Mouse (Mus musculus): ENCODE measurements around the gene Lhfp. TPM values are rescaled to one million over a fixed set of nuclear protein-coding genes. Genes with fewer than 3 reads are reported as not detected.

The Lhfp gene
- polyA plus RNA-seq, 1 experiment from 2014 or later, result 4.5 TPM

DNA sequence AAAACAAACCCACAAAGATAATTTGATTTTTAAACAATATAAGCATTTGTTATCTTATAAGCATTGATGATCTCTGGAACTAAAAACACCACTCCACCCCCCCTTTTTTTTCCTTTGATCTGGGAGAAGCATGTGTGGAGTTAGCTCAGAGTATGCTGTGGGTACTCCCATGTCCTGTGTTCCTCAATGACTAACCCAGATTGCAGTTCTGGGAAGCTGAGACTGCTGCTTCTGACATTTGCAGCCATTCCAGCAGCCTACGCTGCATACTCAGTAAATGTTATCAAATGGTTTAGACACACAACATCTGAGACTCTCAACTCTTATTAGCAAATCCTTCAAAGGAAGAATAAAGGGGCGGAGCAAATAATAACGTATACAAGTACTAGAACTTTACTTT, 128.2 kb downstream of the Lhfp start:
- 76% methylated on average over 3 of the region's 3 CpGs for WGBS (ENCODE audit: insufficient replicate concordance)
- ATAC-seq (ENCODE audit: low read depth) (no peak), DNase-seq (no peak)
- no peaks in the 10 kb centered on the region for H3K4me1 ChIP-seq (replicated peaks)
- no peak overlapping the region for H3K4me3 ChIP-seq (replicated peaks)
- no peaks in the 10 kb centered on the region for H3K36me3 ChIP-seq
- no peaks in the 10 kb centered on the region for H3K9me3 ChIP-seq (replicated peaks)
- no peak overlapping the region for H3K4me2 ChIP-seq
- H3K27ac ChIP-seq, result no peak overlapping the region
- H3K9ac ChIP-seq, result no peak overlapping the region
- no peaks in the 10 kb centered on the region for H3K27me3 ChIP-seq

DNA sequence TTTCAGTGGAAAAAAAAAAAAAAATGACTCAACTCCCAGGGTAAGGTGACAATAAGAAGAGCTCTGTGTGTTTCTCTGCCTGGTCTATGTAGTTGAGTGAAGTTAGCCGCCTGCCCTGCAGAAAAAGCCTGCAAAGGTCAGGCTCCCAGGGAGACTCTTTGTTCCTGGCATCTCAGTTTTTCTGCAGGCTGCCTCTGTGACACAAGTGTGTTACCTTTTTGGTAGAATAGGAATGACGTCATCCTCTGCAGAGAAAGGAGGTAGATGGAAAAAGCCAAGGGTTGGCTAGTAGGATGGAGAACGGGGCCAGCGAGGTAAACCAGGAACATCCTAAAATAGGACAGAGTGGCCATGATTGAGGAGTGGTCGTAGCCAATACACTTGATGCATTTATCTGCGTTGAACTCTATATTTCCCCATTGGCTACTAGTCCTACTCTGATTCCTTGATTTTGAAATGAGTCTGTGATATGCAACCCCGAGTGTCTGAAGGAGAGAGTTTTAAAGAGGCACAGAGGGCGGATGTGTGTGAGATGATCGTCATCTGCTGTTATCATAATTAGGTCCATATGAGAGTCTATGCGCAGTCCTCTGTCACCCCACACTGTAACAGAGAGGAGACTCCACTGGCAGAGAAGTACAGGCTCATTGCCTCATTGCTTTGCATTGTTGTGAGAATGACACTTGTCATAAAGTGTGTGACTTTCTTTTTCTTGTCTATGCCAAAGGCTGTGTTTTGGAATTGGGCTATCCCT, 132.2 kb downstream of the Lhfp start:
- no peak for DNase-seq
- no peak overlapping the region for H3K4me2 ChIP-seq
- no peak overlapping the region for H3K27ac ChIP-seq
- 71% methylated on average over 10 of the region's 10 CpGs for WGBS (ENCODE audit: insufficient replicate concordance)
- H3K9ac ChIP-seq, result no peak overlapping the region
- H3K4me3 ChIP-seq (replicated peaks), result no peak overlapping the region
- no peaks in the 10 kb centered on the region for H3K36me3 ChIP-seq
- no peaks in the 10 kb centered on the region for H3K9me3 ChIP-seq (replicated peaks)
- no peaks in the 10 kb centered on the region for H3K27me3 ChIP-seq
- no peaks in the 10 kb centered on the region for H3K4me1 ChIP-seq (replicated peaks)
- ATAC-seq (ENCODE audit: low read depth), result no peak

DNA sequence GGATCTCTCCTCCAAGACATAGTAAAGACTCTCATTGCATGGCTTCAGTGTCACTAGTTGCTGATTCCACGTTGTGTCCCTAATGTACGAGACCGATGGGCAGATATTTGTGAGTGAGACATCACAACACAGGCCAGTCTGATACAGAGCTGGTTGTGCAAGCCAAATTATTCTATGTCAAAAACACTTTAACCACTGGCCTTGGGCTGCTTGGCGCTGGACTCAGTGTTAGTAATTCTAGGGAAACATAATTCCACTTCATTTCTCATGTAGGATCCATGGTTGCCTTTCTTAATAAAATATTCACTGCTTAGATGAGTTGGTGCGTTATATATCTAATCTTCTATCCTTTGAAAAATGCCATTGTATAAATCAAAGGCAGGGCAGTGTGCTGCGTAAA, 138.6 kb downstream of the Lhfp start:
- Histone ChIP-seq H3K4me1 (replicated peaks) (no peaks in the 10 kb centered on the region), H3K36me3 (no peaks in the 10 kb centered on the region), H3K9me3 (replicated peaks) (no peaks in the 10 kb centered on the region), H3K9ac (no peak overlapping the region), H3K4me3 (replicated peaks) (no peak overlapping the region), H3K27ac (no peak overlapping the region), H3K27me3 (no peaks in the 10 kb centered on the region), H3K4me2 (no peak overlapping the region)
- whole genome bisulfite sequencing (ENCODE audit: insufficient replicate concordance), result 70% methylated on average over 6 of the region's 6 CpGs
- no peak for DNase-seq
- no peak for ATAC-seq (ENCODE audit: low read depth)

DNA sequence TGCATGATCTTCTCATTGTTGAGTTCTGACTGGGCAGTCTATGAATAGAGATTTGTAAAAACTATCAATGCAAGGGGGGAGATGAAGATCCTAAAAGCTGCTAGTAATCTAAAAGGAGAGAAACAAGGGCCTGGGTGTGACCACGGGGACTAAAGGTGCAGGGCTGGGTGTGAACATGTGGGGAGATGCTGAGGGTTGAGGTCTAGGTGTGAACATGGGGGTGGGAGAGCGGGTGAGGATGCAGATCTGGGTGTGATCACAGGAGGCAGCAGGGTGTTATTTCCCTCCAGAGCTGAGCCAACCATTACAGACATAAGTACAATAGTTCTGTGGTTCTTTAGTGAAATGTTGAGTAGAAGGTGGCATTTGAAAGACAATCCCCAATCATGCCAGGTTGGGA, 144.1 kb downstream of the Lhfp start:
- no peak overlapping the region for H3K4me3 ChIP-seq (replicated peaks)
- H3K27ac ChIP-seq, result no peak overlapping the region
- H3K9ac ChIP-seq, result no peak overlapping the region
- 0 out of 2 replicates have a peak, but pooled peaks cover 2% of the 10 kb centered on the region for H3K9me3 ChIP-seq (replicated peaks)
- H3K4me1 ChIP-seq (replicated peaks), result no peaks in the 10 kb centered on the region
- ATAC-seq (ENCODE audit: low read depth), result no peak
- no peaks in the 10 kb centered on the region for H3K27me3 ChIP-seq
- 55% methylated on average over 2 of the region's 2 CpGs for WGBS (ENCODE audit: insufficient replicate concordance)
- H3K4me2 ChIP-seq, result no peak overlapping the region
- no peaks in the 10 kb centered on the region for H3K36me3 ChIP-seq
- no peak for DNase-seq

DNA sequence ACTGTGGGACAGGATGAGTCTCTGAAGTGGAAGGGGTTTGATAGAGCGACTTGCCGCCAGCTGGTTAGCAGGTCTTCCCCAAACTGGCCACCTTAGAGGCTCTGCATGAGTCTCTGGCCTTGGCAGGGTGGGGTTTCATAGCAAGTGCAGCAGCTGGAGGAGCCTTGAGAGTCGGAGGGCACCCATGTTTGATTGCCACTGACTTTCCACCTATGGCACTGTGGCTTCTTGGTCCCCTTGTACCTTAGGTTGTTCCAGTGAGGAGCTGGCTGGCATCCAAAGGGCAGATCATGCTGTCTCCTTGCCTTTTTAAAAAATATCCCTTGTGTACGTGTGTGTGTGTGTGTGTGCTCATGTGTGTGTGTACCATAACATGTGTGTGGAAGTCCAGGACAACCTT, 152.1 kb downstream of the Lhfp start:
- Histone ChIP-seq H3K36me3 (no peaks in the 10 kb centered on the region), H3K4me1 (replicated peaks) (no peaks in the 10 kb centered on the region), H3K9me3 (replicated peaks) (no peaks in the 10 kb centered on the region), H3K27ac (no peak overlapping the region), H3K9ac (no peak overlapping the region), H3K4me3 (replicated peaks) (no peak overlapping the region), H3K4me2 (no peak overlapping the region), H3K27me3 (no peaks in the 10 kb centered on the region)
- 61% methylated on average over 4 of the region's 4 CpGs for WGBS (ENCODE audit: insufficient replicate concordance)
- no peak for DNase-seq
- ATAC-seq (ENCODE audit: low read depth), result no peak

DNA sequence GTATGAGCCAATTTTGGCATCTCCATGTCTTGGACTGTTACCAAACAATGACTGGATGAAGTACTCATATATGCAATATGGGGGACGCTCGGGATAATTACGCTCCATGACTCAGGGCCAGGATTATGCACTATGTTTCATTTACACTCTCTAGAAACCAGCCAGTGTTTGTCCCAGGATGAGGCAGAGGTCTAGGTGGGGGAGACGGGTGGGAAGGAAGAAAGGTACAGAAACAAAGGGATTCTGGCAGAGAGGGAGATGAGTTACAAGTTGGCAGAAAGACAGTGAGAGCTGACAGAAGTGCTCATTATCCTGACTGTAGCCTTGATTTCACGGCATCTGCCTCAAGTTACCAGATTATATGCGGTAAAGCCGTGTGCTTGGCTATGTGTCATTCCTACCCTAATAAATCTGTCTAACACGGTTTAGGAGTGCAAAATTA, 154.4 kb downstream of the Lhfp start:
- H3K27ac ChIP-seq, result no peak overlapping the region
- no peak overlapping the region for H3K4me2 ChIP-seq
- H3K36me3 ChIP-seq, result no peaks in the 10 kb centered on the region
- ATAC-seq (ENCODE audit: low read depth), result no peak
- H3K9ac ChIP-seq, result no peak overlapping the region
- H3K4me1 ChIP-seq (replicated peaks), result no peaks in the 10 kb centered on the region
- no peak overlapping the region for H3K4me3 ChIP-seq (replicated peaks)
- no peaks in the 10 kb centered on the region for H3K9me3 ChIP-seq (replicated peaks)
- DNase-seq, result no peak
- H3K27me3 ChIP-seq, result no peaks in the 10 kb centered on the region
- WGBS (ENCODE audit: insufficient replicate concordance), result 77% methylated on average over 8 of the region's 8 CpGs

DNA sequence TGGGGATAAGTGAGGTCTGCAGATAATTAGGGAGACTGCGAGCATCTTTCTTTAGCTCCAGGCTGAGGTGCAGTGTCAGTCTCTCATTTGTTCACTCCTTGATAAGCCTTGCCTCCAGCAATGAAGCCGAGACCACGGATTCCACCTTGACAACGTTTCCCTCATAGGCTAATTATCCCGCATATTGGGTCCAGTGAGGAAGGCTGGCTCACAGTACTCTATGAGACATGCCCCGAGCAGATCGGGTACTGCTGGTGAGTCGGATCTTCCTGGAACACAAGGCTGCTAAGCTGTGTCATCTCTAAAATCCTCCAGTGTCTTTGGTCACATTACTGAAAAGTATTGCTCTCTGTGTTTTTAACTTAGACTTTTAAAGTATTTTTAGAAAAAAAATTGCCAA, 158.8 kb downstream of the Lhfp start:
- DNase-seq (no peak), ATAC-seq (ENCODE audit: low read depth) (no peak)
- Histone ChIP-seq H3K27me3 (no peaks in the 10 kb centered on the region), H3K4me1 (replicated peaks) (no peaks in the 10 kb centered on the region), H3K9ac (no peak overlapping the region), H3K4me2 (no peak overlapping the region), H3K36me3 (no peaks in the 10 kb centered on the region), H3K27ac (no peak overlapping the region), H3K4me3 (replicated peaks) (no peak overlapping the region), H3K9me3 (replicated peaks) (no peaks in the 10 kb centered on the region)
- 73% methylated on average over 8 of the region's 8 CpGs for WGBS (ENCODE audit: insufficient replicate concordance)

DNA sequence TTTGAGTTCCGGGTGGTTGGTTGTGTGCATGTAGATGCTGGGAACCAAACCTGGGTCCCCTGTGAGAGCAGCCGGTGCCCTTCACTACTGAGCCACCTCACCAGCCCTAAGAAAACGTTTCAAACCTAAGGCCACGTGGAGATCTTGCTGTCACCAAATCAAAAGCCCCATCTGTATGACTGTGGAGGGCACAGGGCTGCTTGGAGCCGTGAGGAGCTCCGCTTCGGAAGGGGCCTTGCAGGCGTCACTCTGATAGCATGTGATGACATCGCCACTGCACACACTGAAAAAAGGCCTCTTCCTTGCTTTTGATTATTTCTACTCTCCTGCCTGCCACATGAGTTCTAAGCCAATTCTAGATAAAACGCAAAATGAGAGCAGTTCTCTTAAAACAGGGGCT, 159.5 kb downstream of the Lhfp start:
- no peaks in the 10 kb centered on the region for H3K36me3 ChIP-seq
- no peak overlapping the region for H3K9ac ChIP-seq
- no peak for ATAC-seq (ENCODE audit: low read depth)
- no peaks in the 10 kb centered on the region for H3K9me3 ChIP-seq (replicated peaks)
- 62% methylated on average over 10 of the region's 10 CpGs for WGBS (ENCODE audit: insufficient replicate concordance)
- H3K4me3 ChIP-seq (replicated peaks), result no peak overlapping the region
- H3K4me1 ChIP-seq (replicated peaks), result no peaks in the 10 kb centered on the region
- H3K4me2 ChIP-seq, result no peak overlapping the region
- H3K27ac ChIP-seq, result no peak overlapping the region
- DNase-seq, result no peak
- H3K27me3 ChIP-seq, result no peaks in the 10 kb centered on the region

DNA sequence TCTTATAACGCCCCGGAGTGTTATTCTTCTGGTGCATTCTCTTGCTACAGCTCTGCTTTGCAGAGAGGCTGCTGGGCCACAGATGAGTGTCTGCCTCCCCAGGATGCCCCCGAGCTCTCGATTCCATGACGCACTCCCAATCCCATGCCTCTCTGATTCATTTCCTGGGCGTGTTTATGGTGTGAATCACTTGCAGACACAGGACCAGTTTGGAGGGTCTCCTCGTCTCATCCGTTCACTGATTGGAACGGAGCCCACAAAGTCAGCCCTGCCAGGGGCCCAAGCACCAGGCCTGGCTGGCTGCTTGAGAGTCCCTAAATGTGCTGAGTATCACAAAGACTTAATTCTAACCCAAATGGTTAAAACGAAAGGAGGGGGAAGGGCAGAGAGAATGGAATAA, 160.3 kb downstream of the Lhfp start:
- H3K9me3 ChIP-seq (replicated peaks), result no peaks in the 10 kb centered on the region
- no peaks in the 10 kb centered on the region for H3K27me3 ChIP-seq
- whole genome bisulfite sequencing (ENCODE audit: insufficient replicate concordance), result 55% methylated on average over 10 of the region's 10 CpGs
- no peak for ATAC-seq (ENCODE audit: low read depth)
- no peak overlapping the region for H3K4me2 ChIP-seq
- no peak overlapping the region for H3K9ac ChIP-seq
- no peaks in the 10 kb centered on the region for H3K36me3 ChIP-seq
- no peak overlapping the region for H3K4me3 ChIP-seq (replicated peaks)
- no peak for DNase-seq
- H3K4me1 ChIP-seq (replicated peaks), result no peaks in the 10 kb centered on the region
- no peak overlapping the region for H3K27ac ChIP-seq

DNA sequence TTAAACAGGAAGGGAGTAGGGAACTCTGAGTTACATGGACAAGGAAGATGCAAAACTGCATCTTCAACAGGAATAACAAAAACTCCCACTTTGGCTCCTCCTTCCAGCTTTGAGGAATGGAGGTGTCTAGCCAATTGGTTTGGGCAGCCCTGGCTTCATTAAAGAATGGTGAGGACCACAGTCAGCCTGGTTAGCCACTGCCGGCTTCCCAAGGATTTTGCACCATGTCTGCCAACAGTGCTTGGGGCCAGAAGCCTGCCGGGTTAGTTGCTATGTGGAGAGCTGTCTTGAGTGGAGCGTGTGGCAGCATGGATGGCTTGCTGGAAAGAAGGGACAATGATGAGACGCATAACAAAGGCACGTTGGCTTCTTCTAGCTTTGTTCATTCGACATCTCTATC, 160.9 kb downstream of the Lhfp start:
- H3K4me1 ChIP-seq (replicated peaks), result no peaks in the 10 kb centered on the region
- no peaks in the 10 kb centered on the region for H3K27me3 ChIP-seq
- no peak overlapping the region for H3K4me2 ChIP-seq
- no peak overlapping the region for H3K9ac ChIP-seq
- H3K4me3 ChIP-seq (replicated peaks), result no peak overlapping the region
- H3K36me3 ChIP-seq, result no peaks in the 10 kb centered on the region
- ATAC-seq (ENCODE audit: low read depth), result no peak
- H3K27ac ChIP-seq, result no peak overlapping the region
- DNase-seq, result no peak
- no peaks in the 10 kb centered on the region for H3K9me3 ChIP-seq (replicated peaks)
- WGBS (ENCODE audit: insufficient replicate concordance), result 62% methylated on average over 6 of the region's 6 CpGs

DNA sequence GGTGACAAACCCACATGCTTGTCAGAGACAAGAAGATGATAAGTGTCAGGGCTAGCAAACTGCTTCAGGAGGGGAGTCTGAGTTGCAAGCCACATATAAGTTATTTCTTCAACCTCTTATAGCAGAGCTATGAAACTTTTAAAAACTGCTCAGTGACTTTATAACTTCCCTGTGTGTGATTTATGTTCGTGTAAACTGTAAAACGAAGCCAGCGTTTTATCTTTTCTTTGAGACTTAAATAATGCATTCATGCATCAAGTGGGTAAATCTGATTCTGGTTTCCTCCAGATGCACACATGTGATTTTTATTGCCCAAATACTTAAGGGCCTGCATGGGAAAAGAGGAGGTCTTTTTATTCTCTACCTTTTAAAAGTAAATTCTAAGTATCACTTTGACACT, 161.4 kb downstream of the Lhfp start:
- no peak for DNase-seq
- no peak for ATAC-seq (ENCODE audit: low read depth)
- Histone ChIP-seq H3K27me3 (no peaks in the 10 kb centered on the region), H3K27ac (no peak overlapping the region), H3K4me3 (replicated peaks) (no peak overlapping the region), H3K9ac (no peak overlapping the region), H3K36me3 (no peaks in the 10 kb centered on the region), H3K4me1 (replicated peaks) (no peaks in the 10 kb centered on the region), H3K9me3 (replicated peaks) (no peaks in the 10 kb centered on the region), H3K4me2 (no peak overlapping the region)
- 68% methylated on average over 3 of the region's 3 CpGs for WGBS (ENCODE audit: insufficient replicate concordance)

DNA sequence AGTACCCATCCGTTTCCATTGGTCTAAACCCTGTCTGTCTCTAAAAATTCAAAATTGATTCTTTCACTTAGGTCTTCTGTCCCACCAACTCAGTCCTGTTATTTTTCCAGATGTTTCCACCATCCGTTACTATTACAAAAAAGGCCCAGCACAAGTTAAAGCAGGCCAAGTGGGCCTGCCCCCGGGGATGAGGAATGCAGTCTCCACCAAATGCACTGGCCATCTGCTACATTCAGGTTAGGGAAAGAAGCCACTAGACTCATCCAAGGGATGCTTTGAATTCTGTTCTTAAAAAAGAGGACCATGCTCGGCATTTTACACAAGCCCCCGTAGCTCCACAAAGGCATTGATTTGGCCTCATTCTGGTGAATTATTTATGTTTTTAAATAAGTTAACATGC, 162.3 kb downstream of the Lhfp start:
- Histone ChIP-seq H3K27me3 (no peaks in the 10 kb centered on the region), H3K9me3 (replicated peaks) (no peaks in the 10 kb centered on the region), H3K9ac (no peak overlapping the region), H3K4me2 (no peak overlapping the region), H3K27ac (no peak overlapping the region), H3K36me3 (no peaks in the 10 kb centered on the region), H3K4me3 (replicated peaks) (no peak overlapping the region), H3K4me1 (replicated peaks) (no peaks in the 10 kb centered on the region)
- 68% methylated on average over 5 of the region's 5 CpGs for WGBS (ENCODE audit: insufficient replicate concordance)
- no peak for ATAC-seq (ENCODE audit: low read depth)
- DNase-seq, result no peak
